Mouse (Mus musculus) hindbrain, postnatal 0 days (tissue): ENCODE data around the gene Pak2. TPM values are rescaled to one million over a fixed set of nuclear protein-coding genes. Genes with fewer than 3 reads are reported as not detected.

Experiments used
- ATAC-seq: fragments of 200-750 bp; cut with Nextera tagmentation; 2 replicates; pipeline ENCODE4 v1.8.0; 2017; ENCODE audit warnings: mild to moderate bottlenecking, moderate TSS enrichment, moderate library complexity
- DNase-seq: peaks from one replicate; pipeline ENCODE4 v3.0.0-alpha.2; 2015; ENCODE audit warnings: low spot score
- H3K27ac ChIP-seq: fragments of 300-500 bp; sonication (generic); 2 replicates; pipeline ENCODE4 v1.5.1; 2014; ENCODE audit warnings: mild to moderate bottlenecking
- H3K27me3 ChIP-seq: fragments of 300-500 bp; sonication (generic); 2 replicates; pipeline ENCODE4 v1.6.1; 2014; ENCODE audit warnings: low read length, mixed read lengths; ENCODE audit not compliant: insufficient read depth
- H3K36me3 ChIP-seq: fragments of 300-500 bp; sonication (generic); 2 replicates; pipeline ENCODE4 v1.6.1; 2014; ENCODE audit warnings: low read length, mixed read lengths; ENCODE audit not compliant: insufficient read depth
- H3K4me1 ChIP-seq: fragments of 300-500 bp; sonication (generic); 2 replicates; pipeline ENCODE4 v1.6.1; 2014; ENCODE audit warnings: antibody characterized with exemption, low read length, mixed read lengths; ENCODE audit not compliant: insufficient read depth
- H3K4me2 ChIP-seq: fragments of 300-500 bp; sonication (generic); 2 replicates; pipeline ENCODE4 v1.6.1; 2014; ENCODE audit warnings: low read depth, mild to moderate bottlenecking, low read length, moderate library complexity, mixed read lengths
- H3K4me3 ChIP-seq: fragments of 300-500 bp; sonication (generic); 2 replicates; pipeline ENCODE4 v1.5.1; 2014; ENCODE audit warnings: low read length
- H3K9ac ChIP-seq: fragments of 300-500 bp; sonication (generic); replicated peaks from 2 replicates; pipeline ENCODE4 v1.6.1; 2014; ENCODE audit warnings: mild to moderate bottlenecking, low read length, moderate library complexity, mixed read lengths
- H3K9me3 ChIP-seq: fragments of 300-500 bp; sonication (generic); 2 replicates; pipeline ENCODE4 v1.6.1; 2016; ENCODE audit warnings: low read length, mixed read lengths
- CTCF ChIP-seq: IDR thresholded peaks from 2 replicates; pipeline ENCODE4 v1.5.1; 2016; ENCODE audit warnings: antibody characterized with exemption, control low read depth, low read depth
- WGBS: fragments of 180-500 bp; shearing (Covaris S2); extraction: QIAGEN DNeasy Blood & Tissue Kit; methylation state at CpG from one replicate; pipeline ENCODE4 v1.1.7; 2014; 5-methylcytosine and 5-hydroxymethylcytosine counted together
- polyA plus RNA-seq: library from polyadenylated mRNA; unstranded; fragments of >200 nt; fragmentation: Nextera tagmentation; extraction: Ambion mirVana; gene quantifications from 2 replicates; pipeline ENCODE4 v1.2.1, GENCODE M21; 2015
- total RNA-seq: library from RNA; depleted of rRNA; stranded (reverse); fragments of >200 nt; gene quantifications from 2 replicates; pipeline ENCODE4 v1.2.3, GENCODE M21; 2014

The Pak2 gene
- total and polyA plus RNA-seq, 2 experiments from 2014 or later = 21.7 to 21.8 TPM

DNA sequence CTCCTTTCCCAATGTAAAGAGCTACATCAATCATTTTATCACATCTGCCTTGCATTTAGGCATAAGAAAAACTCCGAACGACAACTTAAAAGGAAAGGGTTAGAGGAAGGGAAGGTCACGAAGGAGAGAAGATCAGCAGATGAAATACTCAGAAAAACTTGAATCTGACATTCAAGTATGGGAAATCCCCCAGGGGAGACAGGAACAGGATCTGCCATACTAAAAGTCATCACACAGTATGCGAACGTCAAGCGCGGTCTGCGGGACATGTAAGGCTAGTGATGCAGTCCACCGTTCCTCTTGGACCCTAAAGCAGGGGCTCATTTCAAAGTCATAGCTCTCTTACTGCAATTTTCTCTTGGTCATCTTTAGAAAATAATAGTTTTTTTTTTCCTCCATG is 59.5 kb downstream of the Pak2 start:
- H3K4me3 ChIP-seq = no peak overlapping the region
- no peaks in the 10 kb centered on the region for H3K27me3 ChIP-seq
- TF ChIP-seq CTCF = no peak
- DNase-seq (no peak), ATAC-seq (no peak)
- H3K27ac ChIP-seq = no peak overlapping the region
- H3K9me3 ChIP-seq = no peaks in the 10 kb centered on the region
- H3K36me3 ChIP-seq = peaks cover 31% of the 10 kb centered on the region
- no peak overlapping the region for H3K4me2 ChIP-seq
- H3K4me1 ChIP-seq = no peaks in the 10 kb centered on the region
- 95% methylated on average over 9 of the region's 9 CpGs for WGBS
- no peak overlapping the region for H3K9ac ChIP-seq

DNA sequence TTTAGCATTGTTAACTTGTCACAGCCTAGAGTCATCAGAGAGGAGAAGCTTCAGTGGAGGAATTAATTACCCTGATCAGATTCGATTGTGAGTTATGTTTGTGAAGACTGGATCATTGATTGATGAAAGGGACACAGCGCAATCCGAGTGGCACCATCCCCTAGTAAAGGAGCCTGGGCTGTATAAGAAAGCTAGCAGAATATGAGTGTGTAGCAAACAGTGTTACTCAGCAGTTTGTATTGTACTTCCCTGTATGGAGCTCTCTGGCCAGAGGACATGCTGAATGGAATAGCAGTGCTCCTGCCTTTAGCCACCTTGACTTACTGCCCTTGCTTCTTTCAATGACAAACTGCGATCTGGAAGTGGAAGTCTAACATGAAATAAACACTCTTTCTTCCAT is 68.8 kb downstream of the Pak2 start:
- DNase-seq = no peak
- Histone ChIP-seq H3K4me3 (no peak overlapping the region), H3K9me3 (no peaks in the 10 kb centered on the region), H3K36me3 (no peaks in the 10 kb centered on the region), H3K9ac (no peak overlapping the region), H3K4me2 (no peak overlapping the region), H3K27me3 (no peaks in the 10 kb centered on the region), H3K27ac (no peak overlapping the region), H3K4me1 (no peaks in the 10 kb centered on the region)
- TF ChIP-seq CTCF = no peak
- WGBS = 79% methylated on average over 4 of the region's 4 CpGs
- no peak for ATAC-seq

DNA sequence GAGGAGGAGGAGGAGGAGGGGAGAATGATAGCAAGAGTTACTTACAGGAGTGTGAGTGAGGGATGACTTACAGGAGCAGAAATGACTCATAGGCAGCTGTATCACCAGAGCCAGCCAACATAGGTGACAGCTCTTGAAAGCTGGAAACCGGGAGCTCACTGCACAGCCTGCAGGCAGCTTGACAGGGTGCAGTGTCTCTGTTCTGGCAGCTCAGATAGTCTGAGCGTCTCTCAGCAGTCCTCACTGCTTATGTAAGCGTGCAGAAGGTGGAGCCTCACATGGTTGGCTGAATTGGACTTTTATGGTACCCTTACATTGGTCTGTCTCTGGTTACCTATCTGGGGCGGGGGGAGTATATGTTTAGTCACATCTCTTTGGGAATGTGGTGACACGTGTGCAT is 69.2 kb downstream of the Pak2 start:
- H3K4me1 ChIP-seq = no peaks in the 10 kb centered on the region
- ATAC-seq (no peak), DNase-seq (no peak)
- WGBS = 51% methylated on average over 5 of the region's 5 CpGs
- H3K27me3 ChIP-seq = no peaks in the 10 kb centered on the region
- no peak overlapping the region for H3K27ac ChIP-seq
- no peak for TF ChIP-seq CTCF
- H3K36me3 ChIP-seq = no peaks in the 10 kb centered on the region
- H3K9me3 ChIP-seq = no peaks in the 10 kb centered on the region
- no peak overlapping the region for H3K9ac ChIP-seq
- H3K4me3 ChIP-seq = no peak overlapping the region
- H3K4me2 ChIP-seq = no peak overlapping the region

DNA sequence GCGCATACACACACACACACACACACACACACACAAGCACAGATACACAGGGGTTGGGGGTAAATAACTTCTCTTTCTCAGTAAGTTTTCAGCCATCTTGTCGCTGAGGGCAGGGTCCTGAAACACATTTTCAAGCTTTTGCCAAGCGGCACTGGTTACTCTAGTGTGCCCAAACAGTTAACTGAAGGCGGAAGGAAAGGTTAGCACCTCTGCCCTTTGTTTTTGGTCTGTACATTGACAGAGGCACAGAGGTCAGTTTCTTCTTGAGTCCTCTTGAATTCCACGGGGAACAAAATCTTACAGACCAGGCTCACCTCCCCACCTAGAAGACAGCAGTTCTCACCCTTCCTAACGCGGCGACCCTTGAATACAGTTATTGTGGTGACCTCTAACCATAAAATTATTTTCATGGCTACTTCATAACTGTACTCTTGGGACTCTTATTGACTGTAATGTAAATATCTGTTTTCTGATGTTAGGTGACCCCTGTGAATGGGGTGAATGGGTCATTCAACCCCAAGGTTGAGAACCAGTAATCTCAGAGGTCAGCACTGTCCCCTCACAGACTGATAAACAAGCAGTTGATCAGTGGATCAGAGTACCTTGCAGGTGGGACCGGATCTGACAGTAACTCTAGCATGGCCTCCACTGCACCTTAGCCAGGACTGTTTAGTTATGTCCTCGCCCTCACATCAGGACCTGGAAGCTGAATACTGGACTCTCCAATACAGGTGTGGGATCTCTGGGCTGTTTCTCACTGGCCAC is 70.4 kb downstream of the Pak2 start:
- Histone ChIP-seq H3K9ac (no peak overlapping the region), H3K4me2 (no peak overlapping the region), H3K4me3 (no peak overlapping the region), H3K27ac (no peak overlapping the region), H3K36me3 (no peaks in the 10 kb centered on the region), H3K9me3 (no peaks in the 10 kb centered on the region), H3K4me1 (no peaks in the 10 kb centered on the region), H3K27me3 (no peaks in the 10 kb centered on the region)
- DNase-seq (no peak), ATAC-seq (0 out of 2 replicates have a peak, but pooled peaks have one; percentile 12)
- no peak for TF ChIP-seq CTCF
- WGBS = 71% methylated on average over 10 of the region's 10 CpGs

DNA sequence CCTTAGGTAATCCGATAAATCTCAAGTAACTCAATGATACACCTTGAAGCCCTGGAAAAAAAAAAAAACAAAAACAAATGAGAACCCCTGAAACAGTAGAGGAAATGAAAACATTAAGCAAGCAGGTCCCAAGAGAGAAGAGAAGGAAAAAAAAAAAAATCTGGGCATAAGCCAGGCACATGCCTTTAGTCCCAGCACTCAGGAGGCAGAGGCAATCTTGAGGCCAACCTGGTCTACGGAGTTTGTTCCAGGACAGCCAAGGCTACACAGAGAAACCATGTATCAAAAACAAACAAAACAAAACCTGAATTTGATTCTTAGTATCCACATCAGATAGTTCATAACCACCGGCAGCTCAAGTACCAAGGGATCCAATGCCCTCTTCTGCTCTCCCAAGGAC is 74.4 kb downstream of the Pak2 start:
- no peak overlapping the region for H3K27ac ChIP-seq
- H3K9ac ChIP-seq = no peak overlapping the region
- H3K4me3 ChIP-seq = no peak overlapping the region
- peaks cover 12% of the 10 kb centered on the region for H3K4me1 ChIP-seq
- H3K27me3 ChIP-seq = no peaks in the 10 kb centered on the region
- H3K9me3 ChIP-seq = no peaks in the 10 kb centered on the region
- DNase-seq (no peak), ATAC-seq (no peak)
- WGBS = 94% methylated on average over 3 of the region's 3 CpGs
- H3K36me3 ChIP-seq = no peaks in the 10 kb centered on the region
- no peak overlapping the region for H3K4me2 ChIP-seq
- no peak for TF ChIP-seq CTCF

DNA sequence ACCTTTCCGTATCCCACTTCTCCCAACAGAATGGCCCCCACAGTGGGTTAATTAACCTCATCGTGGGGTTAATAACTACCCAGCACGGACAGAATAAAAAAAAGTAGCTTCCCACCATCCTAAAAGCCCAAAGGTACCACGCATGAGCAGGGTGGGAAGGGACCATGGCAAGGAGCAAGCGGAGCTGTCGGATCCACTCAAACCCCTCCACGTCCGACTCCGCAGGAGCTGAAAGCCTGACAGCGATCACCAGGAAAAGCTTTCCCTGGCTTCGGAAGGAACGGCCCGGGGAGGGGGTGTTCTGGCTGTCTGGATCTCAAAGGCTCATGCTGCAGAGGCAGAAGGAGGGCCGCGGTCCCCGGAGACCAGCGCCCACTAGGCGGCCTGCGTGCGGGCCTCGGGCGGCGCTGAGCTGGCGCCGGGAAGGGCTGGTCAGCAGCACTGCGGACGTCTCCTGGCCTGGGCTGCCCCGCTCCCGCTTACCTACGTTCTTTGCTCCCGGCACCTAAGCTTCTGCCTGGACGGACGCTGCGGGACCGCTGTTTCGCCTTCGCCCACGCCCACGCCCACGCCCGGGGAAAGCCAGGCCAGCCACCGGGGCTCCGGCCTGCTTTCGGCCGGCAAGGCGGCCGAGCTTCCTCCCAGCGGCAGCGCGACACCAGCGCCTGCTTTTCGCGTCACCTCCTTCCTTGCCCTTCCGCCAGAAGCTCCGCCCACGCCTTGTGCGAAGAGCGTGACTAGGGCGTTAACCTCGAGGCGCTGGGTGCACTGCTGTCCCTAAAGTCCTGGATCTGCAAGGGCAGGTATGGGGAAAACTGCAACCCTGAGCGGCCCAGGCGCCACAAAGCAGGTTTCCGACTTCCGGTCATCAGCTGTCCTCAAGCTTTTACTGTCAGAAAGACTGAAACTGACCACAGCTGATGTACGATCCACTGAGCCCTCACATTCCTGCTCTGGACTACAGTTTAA is 76.3 kb downstream of the Pak2 start, which contains the start of gene Senp5:
TSS of gene Senp5 (minus strand) at position 779 of the 969 bp plus-strand sequence.
- Histone ChIP-seq H3K4me2 (peak within 1 kb of the TSS; percentile 88), H3K4me3 (peak within 1 kb of the TSS; percentile 98), H3K4me1 (peaks cover 12% of the 10 kb centered on the region), H3K9me3 (no peaks in the 10 kb centered on the region), H3K27ac (peak within 1 kb of the TSS; percentile 88), H3K27me3 (no peaks in the 10 kb centered on the region), H3K9ac (peak within 1 kb of the TSS; percentile 98), H3K36me3 (no peaks in the 10 kb centered on the region)
- TF ChIP-seq CTCF = peak; percentile 31
- DNase-seq (peak; percentile 95), ATAC-seq (peak; percentile 95)
- WGBS = 1% methylated on average over 66 of the region's 66 CpGs
